Mouse (Mus musculus) left cerebral cortex, adult 11 months (tissue): ENCODE results near the gene Vmn1r50.
"Not testable (repeated sequence)": the region's sequence is repeated elsewhere in the genome, so short reads cannot be mapped to it uniquely, and the experiment has no call there.

Experiments
- DNase-seq: peaks from one replicate; pipeline ENCODE4 v3.0.0; 2022; ENCODE audit warnings: low spot score

Gene Vmn1r50

DNA sequence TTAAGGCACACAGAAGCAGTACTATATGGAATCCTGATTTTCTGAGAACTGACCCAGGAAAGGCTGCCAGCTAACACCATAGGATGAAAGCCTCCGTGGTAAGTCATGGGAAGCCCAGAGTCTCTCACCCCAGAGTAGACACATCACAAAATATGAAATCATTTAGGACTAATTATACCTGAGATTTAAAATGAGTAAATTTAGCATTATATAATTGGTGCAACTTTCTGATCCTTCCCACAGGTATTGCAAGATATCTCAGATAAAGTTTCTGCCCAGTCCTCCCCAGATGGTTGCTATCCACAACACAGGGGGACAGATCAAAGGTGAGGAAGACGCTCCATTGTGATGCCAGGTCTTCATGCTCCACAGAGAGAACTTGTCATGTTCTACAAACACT lies at the start of gene Vmn1r50:
Gene Vmn1r50, plus strand, starts transcription at position 301 of the 400 bp plus-strand sequence.
- no peak for DNase-seq

DNA sequence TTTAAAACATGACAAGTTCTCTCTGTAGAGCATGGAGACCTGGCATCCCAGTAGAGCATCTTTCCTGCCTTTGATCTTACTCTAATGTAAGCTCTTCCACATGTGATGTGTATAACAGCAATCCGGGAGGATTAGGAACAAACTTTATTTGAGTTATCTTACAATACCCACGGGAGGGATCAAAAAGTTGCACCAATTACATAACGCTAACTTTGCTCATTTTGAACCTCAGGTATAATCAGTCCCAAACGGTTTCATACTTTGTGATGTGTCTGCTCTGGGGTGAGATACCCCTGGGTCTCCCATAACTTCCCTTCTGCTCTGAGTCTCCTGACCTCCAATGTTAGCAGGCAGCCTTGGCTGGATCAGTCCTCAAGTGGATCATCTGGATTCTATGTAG lies 22.8 kb upstream of the Vmn1r50 start, which contains the start of gene Vmn1r49:
Gene Vmn1r49, minus strand, starts transcription at position 101 of the 400 bp plus-strand sequence.
- no peak for DNase-seq

- no peak for DNase-seq
These were observed 664 bp upstream of the Vmn1r50 start for GRCm38 (mm10) chr6:90100566-90100965.

DNA sequence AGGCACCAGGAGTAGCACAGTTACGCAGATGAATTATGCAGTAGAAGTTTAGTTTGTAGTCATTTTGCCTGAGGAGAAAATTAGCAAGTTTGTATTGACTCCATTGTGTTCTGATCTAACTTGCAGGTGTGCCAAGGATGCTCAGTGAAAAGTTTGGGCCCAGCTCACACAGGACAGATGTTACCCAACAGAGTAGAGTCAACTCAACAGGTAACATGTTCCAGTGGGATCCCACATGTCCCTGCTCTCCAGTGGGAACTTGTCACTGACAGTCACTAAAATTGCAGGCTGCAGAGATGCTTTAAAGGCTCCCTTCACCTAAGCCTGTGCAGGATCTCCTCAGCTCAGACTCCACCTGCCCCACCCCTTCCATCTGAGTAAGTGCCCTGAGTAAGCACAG lies 21.1 kb downstream of the Vmn1r50 start, which contains the start of gene Vmn1r51:
Gene Vmn1r51, plus strand, starts transcription at position 301 of the 400 bp plus-strand sequence.
- not testable (repeated sequence) for DNase-seq
